Mouse (Mus musculus) spleen, embryonic (tissue): ENCODE measurements around the gene Rnf44.

Source experiments
- CTCF ChIA-PET: fragments of 350-600 bp; sonication (Branson Sonifier 250); formaldehyde crosslinking; loops from one replicate; lab custom pipeline; 2022; lab: Charles Lee

Rnf44 gene

DNA sequence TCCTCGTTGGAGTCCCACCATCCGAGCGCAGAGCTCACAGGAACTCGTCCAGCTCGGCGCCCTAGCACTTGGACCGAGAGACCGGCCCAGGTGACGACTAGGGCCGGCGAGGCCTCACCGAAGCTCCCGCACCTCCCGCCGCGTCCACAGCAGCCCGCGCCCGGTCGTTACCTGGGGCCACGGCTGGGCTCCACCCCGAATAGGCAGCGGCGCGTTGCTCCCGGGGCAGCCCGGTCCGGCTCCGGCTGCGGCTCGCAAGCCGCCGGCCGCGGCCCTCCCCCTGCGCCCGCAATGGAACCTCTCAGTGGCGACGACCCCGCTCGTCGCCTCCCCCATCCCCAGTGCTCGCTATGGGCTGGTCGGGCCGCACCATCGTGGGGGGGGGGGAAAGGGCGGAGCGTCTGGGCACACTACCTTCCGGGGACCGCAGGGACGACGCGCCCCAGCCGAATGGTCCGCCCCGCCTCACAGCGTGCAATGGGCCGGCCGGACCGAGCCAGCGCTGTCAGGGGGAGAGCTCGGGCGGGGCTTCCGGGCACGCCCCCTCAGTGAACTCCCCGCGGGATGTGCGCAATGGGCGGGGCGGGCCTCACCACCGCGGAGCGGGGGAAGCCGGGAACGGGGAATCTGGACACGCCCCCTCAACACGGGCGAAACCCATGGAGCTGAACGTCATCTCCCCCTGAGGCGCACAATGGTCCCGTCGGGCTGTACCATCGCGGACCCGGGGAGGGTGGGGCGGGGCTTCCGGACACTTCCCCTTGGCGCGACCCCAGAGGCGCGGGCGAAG is at the start of gene Rnf44:
Gene Rnf44, minus strand, starts transcription at position 350 of the 790 bp plus-strand sequence.
- CTCF ChIA-PET: no interaction called here

GRCm38 (mm10) chr13:54738213-54738601 is 44.5 kb upstream of the Rnf44 start:
- CTCF ChIA-PET: no interaction called here

GRCm38 (mm10) chr13:54737488-54738212 is 43.9 kb upstream of the Rnf44 start:
- CTCF ChIA-PET: no interaction called here

DNA sequence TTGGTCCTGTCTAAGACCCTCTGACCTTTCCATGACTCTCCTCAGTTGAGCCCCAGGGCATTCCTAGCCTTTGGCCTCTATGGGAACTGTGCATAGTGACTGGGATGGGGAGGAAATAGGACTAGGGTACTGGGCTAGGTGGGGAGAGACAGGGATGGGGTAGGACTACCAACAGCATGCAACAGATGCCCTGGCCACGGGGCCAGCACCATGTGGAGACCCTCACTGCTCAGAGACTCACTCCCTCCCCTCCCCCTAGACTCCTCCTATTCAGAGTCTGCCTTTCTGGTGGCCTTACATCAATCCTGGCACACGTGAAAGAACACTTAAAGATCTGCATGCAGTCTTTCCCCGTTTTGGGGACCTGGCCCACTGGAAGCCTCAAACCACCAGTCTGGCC is 43.2 kb upstream of the Rnf44 start:
- CTCF ChIA-PET: no interaction called here

DNA sequence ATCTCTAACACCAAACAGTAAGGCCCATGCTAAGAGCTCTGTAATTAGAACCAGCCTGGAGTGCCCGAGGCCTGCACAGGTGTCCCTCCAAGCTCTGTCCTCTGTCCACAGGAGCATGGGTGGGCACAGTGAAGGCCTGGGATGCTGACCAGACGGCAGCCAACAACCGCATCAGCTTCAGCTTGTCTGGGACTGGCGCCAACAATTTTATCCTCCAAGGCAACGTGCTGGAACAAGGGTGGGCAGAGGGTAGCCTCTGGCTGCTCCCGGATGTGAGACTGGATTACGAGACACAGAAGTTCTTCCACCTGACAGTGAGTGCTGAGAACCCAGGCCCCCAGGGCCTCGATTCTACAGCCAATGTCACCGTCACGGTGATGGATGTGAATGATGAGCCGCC is 32.4 kb upstream of the Rnf44 start:
- CTCF ChIA-PET: no interaction called here

- CTCF ChIA-PET: no interaction called here
Measured at GRCm38 (mm10) chr13:54723143-54723542, 29.4 kb upstream of the Rnf44 start.

GRCm38 (mm10) chr13:54716916-54717315 is 23.2 kb upstream of the Rnf44 start:
- CTCF ChIA-PET: interaction anchor here (0.7 to 1.0 kb wide), 2 partner anchors 9 to 570 kb away, joined by 3 to 42 read pairs; no protein-coding TSS in a partner anchor

DNA sequence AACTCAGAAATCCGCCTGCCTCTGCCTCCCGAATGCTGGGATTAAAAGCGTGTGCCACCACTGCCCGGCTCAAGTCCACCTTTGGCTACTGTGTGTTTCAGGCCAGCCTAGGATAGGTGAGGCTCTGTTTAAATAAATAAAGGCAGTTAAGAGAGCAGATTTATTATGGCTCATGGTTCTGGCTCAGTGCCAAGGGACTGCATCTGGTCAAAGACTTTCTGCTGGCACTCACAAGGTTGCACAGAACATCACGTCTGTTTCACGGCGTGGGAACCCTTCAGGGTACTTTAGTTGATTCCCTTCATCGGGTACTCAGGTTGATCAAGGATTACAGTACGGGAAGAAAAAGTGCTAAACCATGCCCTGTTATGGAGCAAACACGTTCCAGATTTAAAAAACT is 21.3 kb upstream of the Rnf44 start:
- CTCF ChIA-PET: no interaction called here

- CTCF ChIA-PET: no interaction called here
Measured at GRCm38 (mm10) chr13:54714393-54714792, 20.7 kb upstream of the Rnf44 start.

DNA sequence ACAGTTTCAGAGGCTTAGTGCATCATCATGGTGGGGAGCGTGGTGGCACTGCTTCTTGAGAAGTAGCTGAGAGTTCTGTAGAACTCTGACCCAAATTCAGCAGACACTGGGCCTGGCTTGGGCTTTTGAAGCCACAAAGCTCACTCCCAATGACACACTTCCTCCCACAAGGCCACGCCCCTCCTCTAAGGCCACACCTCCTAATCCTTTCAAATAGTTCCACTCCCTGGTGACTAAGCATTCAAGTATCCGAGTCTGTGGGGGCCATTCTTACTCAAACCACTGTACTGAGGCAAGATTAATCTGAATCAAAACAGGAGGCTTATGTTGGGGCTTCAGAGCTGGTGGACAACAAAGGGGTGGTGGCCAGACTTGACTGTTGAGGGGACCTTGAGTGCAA is 17.2 kb upstream of the Rnf44 start:
- CTCF ChIA-PET: no interaction called here

- CTCF ChIA-PET: no interaction called here
Measured at GRCm38 (mm10) chr13:54704890-54705289, 11.2 kb upstream of the Rnf44 start.

DNA sequence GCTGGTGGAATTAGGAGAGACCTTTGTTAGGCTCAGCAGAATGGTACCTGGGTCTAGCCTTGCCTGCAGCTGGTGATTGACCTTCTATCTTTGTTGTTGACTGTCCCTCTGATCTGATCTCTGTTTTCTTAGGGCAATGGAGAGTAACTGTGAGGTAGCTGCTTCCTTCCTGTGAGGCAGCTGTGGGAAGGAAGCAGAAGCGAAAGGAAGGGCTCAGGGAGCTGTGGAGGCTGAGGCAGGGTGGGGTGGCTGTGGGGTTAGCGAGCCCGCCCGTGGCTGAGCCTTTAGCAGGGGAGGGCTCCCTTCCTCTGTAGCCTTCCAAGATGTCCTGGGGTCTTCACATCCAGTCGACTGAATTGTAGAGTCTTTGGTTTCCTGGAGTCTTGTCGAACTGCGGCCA is 8.8 kb upstream of the Rnf44 start:
- CTCF ChIA-PET: no interaction called here

DNA sequence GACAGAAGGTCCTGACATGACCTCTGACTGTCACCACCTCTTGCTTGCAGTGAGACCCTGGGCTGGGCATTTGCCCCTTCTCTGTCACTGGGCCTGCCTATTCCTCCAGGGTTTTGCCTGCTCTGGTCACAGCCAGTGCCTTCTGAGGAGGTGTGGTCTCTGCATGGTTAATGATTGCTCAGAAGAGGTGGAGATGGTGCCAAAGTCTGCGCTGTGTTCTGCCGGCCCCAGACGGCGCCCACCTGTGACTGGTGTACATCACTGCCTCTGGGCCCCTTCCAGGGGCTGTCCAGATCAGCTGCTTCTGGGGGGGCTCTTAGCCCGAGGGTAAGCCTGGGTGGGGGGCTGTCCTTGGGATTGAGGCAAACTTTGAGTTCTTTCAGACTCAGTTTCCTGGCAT is 7.5 kb upstream of the Rnf44 start, which contains the start of gene Cdhr2:
Gene Cdhr2, plus strand, starts transcription at position 219 of the 400 bp plus-strand sequence.
- CTCF ChIA-PET: no interaction called here

DNA sequence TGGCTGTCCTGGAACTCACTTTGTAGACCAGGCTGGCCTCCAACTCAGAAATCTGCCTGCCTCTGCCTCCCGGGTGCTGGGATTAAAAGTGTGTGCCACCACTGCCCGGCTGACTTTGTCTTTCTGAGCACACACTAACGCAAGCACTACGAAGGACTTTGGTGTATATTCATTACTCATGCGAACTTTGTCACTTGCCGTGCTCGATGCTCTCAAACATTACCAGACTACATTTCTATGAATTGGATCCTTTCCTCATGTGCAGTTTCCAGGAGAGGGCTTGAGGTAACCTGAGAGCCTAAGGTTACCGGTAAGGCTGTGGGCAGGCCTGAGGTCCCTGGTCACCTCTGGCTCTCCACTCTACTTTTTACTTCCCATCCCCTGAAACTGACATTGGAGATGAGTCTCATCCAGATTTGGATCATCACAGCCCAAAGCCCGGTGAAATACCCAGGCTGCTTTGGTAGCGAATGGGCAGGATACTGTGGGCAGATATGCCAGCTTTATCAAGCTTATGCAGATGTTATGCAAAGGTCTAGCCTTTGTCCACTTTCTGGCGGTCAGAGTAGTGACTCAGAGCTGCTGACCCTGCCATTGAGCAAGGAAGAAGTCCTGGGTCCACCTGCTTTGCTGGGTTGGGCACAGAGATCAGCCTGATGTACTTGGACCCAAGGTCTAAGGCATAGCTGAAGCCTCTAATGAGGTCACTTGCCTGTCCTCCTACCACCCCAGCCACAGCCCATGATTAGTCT is 1.9 kb upstream of the Rnf44 start:
- CTCF ChIA-PET: no interaction called here

DNA sequence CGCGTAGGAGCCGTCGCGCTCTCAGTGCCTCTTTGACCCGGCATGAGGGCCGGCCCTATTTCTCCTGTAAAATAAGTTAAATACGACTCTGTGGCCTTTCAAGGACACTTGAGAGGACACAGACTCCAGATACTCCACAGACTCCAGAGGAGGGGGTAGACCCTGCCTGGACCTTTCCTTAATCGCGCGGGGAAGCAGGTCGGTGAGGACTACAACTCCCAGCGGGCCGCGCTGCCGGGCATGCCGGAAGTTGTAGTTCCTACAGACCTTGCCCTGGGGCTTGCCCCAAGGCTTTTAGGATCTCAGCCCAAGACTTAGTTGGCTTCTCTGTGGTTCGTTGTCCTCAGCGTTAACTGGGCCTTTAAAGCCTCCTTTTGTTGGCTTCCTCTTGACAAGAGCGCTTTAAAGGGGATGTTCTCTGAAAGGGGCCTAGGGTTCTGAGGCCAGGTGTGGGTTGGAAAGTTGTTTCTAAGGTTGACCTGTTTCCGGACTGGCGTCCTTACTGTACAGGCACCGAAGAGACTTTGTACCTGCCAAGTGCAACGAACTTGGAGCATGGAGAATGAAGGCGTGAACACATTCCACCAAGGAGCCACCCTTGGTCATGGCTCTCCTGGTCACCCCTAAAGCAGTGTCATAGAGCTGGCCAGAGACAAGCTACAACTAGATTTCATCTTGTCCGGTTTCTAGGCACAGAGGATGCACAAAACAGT is 797 bp upstream of the Rnf44 start:
- CTCF ChIA-PET: no interaction called here

DNA sequence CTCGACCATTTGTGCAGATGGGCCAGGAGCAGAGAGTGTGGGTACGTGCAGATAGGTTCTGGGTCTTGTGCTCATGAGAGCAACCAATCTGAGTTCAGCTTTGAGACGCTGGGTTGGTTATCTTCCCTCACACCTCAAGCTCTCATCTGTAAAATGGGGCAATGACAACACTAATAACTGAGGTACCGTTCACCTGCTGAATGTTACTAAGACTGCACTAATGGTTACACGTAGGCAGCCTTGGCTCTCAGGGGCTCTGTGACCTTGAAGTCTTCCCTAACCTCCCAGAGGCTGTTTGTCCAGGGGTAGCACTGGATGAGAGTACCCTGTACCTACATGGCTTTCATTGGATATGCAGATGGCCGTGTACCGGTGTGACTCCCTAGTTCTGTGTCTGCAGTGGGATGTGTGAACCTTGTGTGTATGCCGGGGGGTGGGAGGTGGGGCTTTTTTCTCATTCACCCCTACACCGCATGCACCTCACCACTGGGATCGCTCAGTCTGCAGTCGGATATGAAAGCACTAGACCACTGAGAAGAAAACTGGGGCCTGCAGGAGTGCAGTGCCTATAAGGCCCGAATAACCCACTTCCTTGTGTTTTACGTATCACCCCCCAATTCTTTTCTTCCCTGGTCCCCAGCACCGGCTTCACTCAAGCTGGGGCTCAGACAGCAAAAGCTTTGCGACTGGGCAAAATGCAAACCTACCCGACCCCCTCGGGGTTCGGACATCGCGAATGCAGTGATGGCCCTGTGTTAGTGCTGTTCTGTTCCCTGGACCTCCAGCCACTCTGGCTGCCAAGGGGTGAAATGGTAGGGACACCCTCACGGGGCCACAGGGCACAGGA is 773 bp downstream of the Rnf44 start:
- CTCF ChIA-PET: interaction anchor here (0.5 kb wide), 1 partner anchor 104 kb away, joined by 4 read pairs; no protein-coding TSS in a partner anchor

GRCm38 (mm10) chr13:54691737-54692136 is 2.0 kb downstream of the Rnf44 start:
- CTCF ChIA-PET: no interaction called here

DNA sequence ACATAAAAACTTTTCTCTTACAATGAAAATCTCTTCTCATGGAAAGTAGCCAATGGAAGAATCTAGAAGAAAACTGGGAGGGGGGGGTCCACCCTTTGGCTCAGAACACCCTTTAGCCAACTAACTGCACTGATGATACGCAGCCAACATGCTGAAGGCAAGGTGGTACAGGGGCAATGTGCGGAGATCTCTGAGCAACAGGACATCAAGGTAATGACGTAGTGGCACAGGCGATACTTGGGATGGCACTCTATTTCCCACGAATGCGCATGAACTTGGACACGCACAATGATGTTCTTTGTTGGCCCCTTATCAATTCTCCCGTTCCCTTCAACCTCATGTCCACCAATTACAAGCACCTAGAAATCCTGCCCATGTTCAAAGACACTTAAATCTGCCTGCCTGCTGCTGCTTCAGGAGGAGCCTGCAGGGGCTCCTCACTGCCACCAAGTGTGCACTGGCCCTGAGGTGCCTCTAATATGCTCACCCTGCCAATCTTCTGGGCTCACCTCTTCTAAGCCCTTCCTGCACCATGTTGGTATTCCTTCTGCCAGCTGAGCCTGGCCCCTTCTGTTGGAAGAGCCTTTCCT is 3.5 kb downstream of the Rnf44 start:
- CTCF ChIA-PET: no interaction called here

DNA sequence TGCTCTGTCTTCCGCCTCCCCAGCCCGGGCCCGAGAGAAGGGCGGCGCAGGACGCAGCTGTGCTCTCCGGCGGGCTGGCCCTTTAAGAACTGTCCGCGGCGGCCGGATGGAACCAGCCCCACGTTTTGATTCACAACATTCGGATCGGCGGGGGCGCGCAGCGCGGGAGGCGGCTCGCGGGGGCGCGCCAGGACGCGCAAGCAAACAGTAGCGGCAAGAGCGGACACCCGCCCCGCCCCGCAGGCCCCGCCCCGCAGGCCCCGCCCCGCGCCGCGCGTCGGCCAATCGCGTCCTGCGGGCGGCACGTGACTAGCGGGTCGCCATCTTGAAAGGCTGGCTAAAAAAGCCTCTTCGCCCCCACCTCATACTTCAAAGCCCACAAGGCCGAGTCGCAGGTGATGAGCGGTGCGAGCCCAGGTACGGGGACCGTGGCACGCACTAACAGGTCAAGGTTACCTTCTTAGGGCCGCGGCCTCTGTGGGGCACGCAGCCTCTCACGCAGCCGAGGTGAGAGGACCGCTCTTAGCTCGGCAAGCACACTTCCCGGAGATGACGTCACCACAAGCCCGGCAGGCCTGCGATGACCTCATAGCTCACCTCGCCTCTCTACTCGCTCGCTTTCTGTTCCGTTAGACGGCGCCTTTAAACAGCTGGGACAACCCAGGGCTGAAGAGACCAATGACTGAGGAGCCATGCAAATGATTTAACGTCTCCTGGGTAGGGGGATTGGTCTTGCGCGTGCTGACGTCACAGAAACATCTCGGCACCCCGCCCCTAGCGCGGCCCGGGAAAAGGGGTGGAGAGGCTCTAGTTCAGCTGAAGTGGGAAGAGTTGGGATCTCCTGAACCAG is 5.9 kb downstream of the Rnf44 start:
- CTCF ChIA-PET: interaction anchor here (0.6 kb wide), 1 partner anchor 88 kb away, joined by 4 read pairs; no protein-coding TSS in a partner anchor
